Mouse (Mus musculus) CH12.LX (cell line): ENCODE measurements around the gene Speg. TPM values are rescaled to one million over a fixed set of nuclear protein-coding genes. Genes with fewer than 3 reads are reported as not detected.

Experiments used
- DNase-seq: peaks from one replicate; pipeline ENCODE4 v3.0.0-alpha.2; 2013; ENCODE audit errors: extremely low read depth
- H3K27ac ChIP-seq: 2 replicates; pipeline ENCODE4 v1.5.1; 2012; ENCODE audit warnings: low read depth, mild to moderate bottlenecking, control low read depth, moderate library complexity; ENCODE audit not compliant: insufficient read depth
- H3K27me3 ChIP-seq: replicated peaks from 2 replicates; pipeline ENCODE3; 2012; ENCODE audit warnings: inconsistent platforms
- H3K36me3 ChIP-seq, 2 experiments: replicated peaks in 1 of 2; 2 replicates each; pipeline versions ENCODE3 to v1.6.1; 2012; ENCODE audit warnings: inconsistent platforms in 1 of 2, low read length in 1 of 2, mild to moderate bottlenecking in 1 of 2, mixed read lengths in 1 of 2, moderate library complexity in 1 of 2; ENCODE audit not compliant: control insufficient read depth in 1 of 2, insufficient read depth in 1 of 2
- H3K4me1 ChIP-seq, 2 experiments: 2 replicates each; pipeline ENCODE4 v1.6.1; 2012; ENCODE audit warnings: inconsistent platforms in 1 of 2, moderate library complexity in 1 of 2; ENCODE audit not compliant: insufficient read depth in 2 of 2, control insufficient read depth in 1 of 2
- H3K4me2 ChIP-seq: 2 replicates; pipeline ENCODE4 v1.6.1; 2012; ENCODE audit warnings: low read depth, mild to moderate bottlenecking, control low read depth; ENCODE audit not compliant: poor library complexity, insufficient read depth, severe bottlenecking
- H3K4me3 ChIP-seq, 3 experiments: fragments of 150-350 bp in 1 of 3; sonication (generic) in 1 of 3; replicated peaks in 1 of 3; 2 replicates each; pipeline versions ENCODE3 to v1.5.1; 2011 to 2012; ENCODE audit warnings: low read depth in 2 of 3, low read length in 2 of 3, mild to moderate bottlenecking in 2 of 3, moderate library complexity in 2 of 3, control low read depth in 1 of 3, improper control_type of control experiment in 1 of 3, inconsistent platforms in 1 of 3, mixed read lengths in 1 of 3; ENCODE audit not compliant: poor library complexity in 1 of 3
- H3K79me2 ChIP-seq: replicated peaks from 2 replicates; pipeline ENCODE4 v1.6.1; 2012; ENCODE audit warnings: mild to moderate bottlenecking, moderate library complexity; ENCODE audit not compliant: control insufficient read depth, poor library complexity, insufficient read depth, severe bottlenecking; ENCODE audit errors: extremely low read depth
- H3K9ac ChIP-seq: 2 replicates; pipeline ENCODE4 v1.6.1; 2012; ENCODE audit warnings: low read depth, mild to moderate bottlenecking, control low read depth, moderate library complexity; ENCODE audit not compliant: insufficient read depth
- H3K9me3 ChIP-seq: replicated peaks from 2 replicates; pipeline ENCODE3; 2012; ENCODE audit warnings: low read length, inconsistent platforms, mixed read lengths
- CHD1 ChIP-seq: IDR thresholded peaks from 2 replicates; pipeline ENCODE4 v1.6.1; 2012; ENCODE audit warnings: low read depth, low read length, improper control_type of control experiment, inconsistent platforms
- CHD2 ChIP-seq: IDR thresholded peaks from 2 replicates; pipeline ENCODE4 v1.6.1; 2011; ENCODE audit warnings: low read length, improper control_type of control experiment
- CTCF ChIP-seq, 2 experiments: IDR thresholded peaks in 1 of 2; conservative IDR thresholded peaks in 1 of 2; 2 replicates each; pipeline ENCODE4 v1.5.1; 2011 to 2012; ENCODE audit warnings: low read depth in 2 of 2, low read length in 2 of 2, improper control_type of control experiment in 1 of 2, inconsistent platforms in 1 of 2, mild to moderate bottlenecking in 1 of 2, moderate library complexity in 1 of 2
- E2F4 ChIP-seq: IDR thresholded peaks from 2 replicates; pipeline ENCODE4 v1.6.1; 2011; ENCODE audit warnings: low read depth, low read length, improper control_type of control experiment; ENCODE audit not compliant: insufficient replicate concordance
- ELF1 ChIP-seq: IDR thresholded peaks from 2 replicates; pipeline ENCODE4 v1.6.1; 2014; ENCODE audit warnings: low read depth, mild to moderate bottlenecking, inconsistent platforms, low read length, improper control_type of control experiment
- EP300 ChIP-seq: IDR thresholded peaks from 2 replicates; pipeline ENCODE4 v1.6.1; 2011; ENCODE audit warnings: low read length, improper control_type of control experiment
- ETS1 ChIP-seq: conservative IDR thresholded peaks from 2 replicates; pipeline ENCODE4 v1.6.1; 2012; ENCODE audit warnings: low read depth, mild to moderate bottlenecking, inconsistent platforms, low read length, improper control_type of control experiment, moderate library complexity
- GABPA ChIP-seq: IDR thresholded peaks from 2 replicates; pipeline ENCODE4 v1.6.1; 2012; ENCODE audit warnings: low read depth, low read length, improper control_type of control experiment, inconsistent platforms; ENCODE audit not compliant: insufficient replicate concordance
- HCFC1 ChIP-seq: IDR thresholded peaks from 2 replicates; pipeline ENCODE4 v1.6.1; 2012; ENCODE audit warnings: low read depth, mild to moderate bottlenecking, inconsistent platforms, low read length, improper control_type of control experiment
- IRF4 ChIP-seq: IDR thresholded peaks from 2 replicates; pipeline ENCODE4 v1.6.1; 2014; ENCODE audit warnings: low read depth, mild to moderate bottlenecking, inconsistent platforms, low read length, improper control_type of control experiment
- JUND ChIP-seq: conservative IDR thresholded peaks from 2 replicates; pipeline ENCODE4 v1.6.1; 2011; ENCODE audit warnings: low read depth, low read length, improper control_type of control experiment
- KAT2A ChIP-seq: IDR thresholded peaks from 2 replicates; pipeline ENCODE4 v1.6.1; 2012; ENCODE audit warnings: low read length, improper control_type of control experiment, inconsistent platforms; ENCODE audit not compliant: insufficient replicate concordance
- MAX ChIP-seq: IDR thresholded peaks from 2 replicates; pipeline ENCODE4 v1.6.1; 2011; ENCODE audit warnings: low read length, improper control_type of control experiment
- MEF2A ChIP-seq: IDR thresholded peaks from 2 replicates; pipeline ENCODE4 v1.6.1; 2014; ENCODE audit warnings: low read depth, mild to moderate bottlenecking, inconsistent platforms, low read length, improper control_type of control experiment, borderline replicate concordance
- NRF1 ChIP-seq: IDR thresholded peaks from 2 replicates; pipeline ENCODE4 v1.6.1; 2014; ENCODE audit warnings: low read depth, mild to moderate bottlenecking, inconsistent platforms, low read length, improper control_type of control experiment, moderate library complexity
- POLR2AphosphoS2 ChIP-seq: IDR thresholded peaks from 2 replicates; pipeline ENCODE4 v1.6.1; 2011; ENCODE audit warnings: low read depth, low read length, improper control_type of control experiment
- RAD21 ChIP-seq: IDR thresholded peaks from 2 replicates; pipeline ENCODE4 v1.6.1; 2011; ENCODE audit warnings: low read depth, mild to moderate bottlenecking, low read length, improper control_type of control experiment, moderate library complexity
- RCOR1 ChIP-seq: conservative IDR thresholded peaks from 2 replicates; pipeline ENCODE4 v1.6.1; 2012; ENCODE audit warnings: low read depth, mild to moderate bottlenecking, inconsistent platforms, low read length, improper control_type of control experiment
- SMC3 ChIP-seq: IDR thresholded peaks from 2 replicates; pipeline ENCODE4 v1.6.1; 2011; ENCODE audit warnings: low read depth, low read length, improper control_type of control experiment
- TBP ChIP-seq: conservative IDR thresholded peaks from 2 replicates; pipeline ENCODE4 v1.6.1; 2011; ENCODE audit warnings: low read depth, low read length, improper control_type of control experiment
- UBTF ChIP-seq: IDR thresholded peaks from 2 replicates; pipeline ENCODE4 v1.6.1; 2012; ENCODE audit warnings: low read depth, mild to moderate bottlenecking, inconsistent platforms, low read length, improper control_type of control experiment, moderate library complexity
- ZC3H11A ChIP-seq: IDR thresholded peaks from 2 replicates; pipeline ENCODE4 v1.6.1; 2012; ENCODE audit warnings: low read depth, mild to moderate bottlenecking, inconsistent platforms, low read length, improper control_type of control experiment
- ZMIZ1 ChIP-seq: IDR thresholded peaks from 2 replicates; pipeline ENCODE4 v1.6.1; 2012; ENCODE audit warnings: low read depth, mild to moderate bottlenecking, inconsistent platforms, low read length, improper control_type of control experiment
- ZNF384 ChIP-seq: IDR thresholded peaks from 2 replicates; pipeline ENCODE4 v1.6.1; 2012; ENCODE audit warnings: low read depth, low read length, improper control_type of control experiment, inconsistent platforms
- dilution Hi-C: fragments of 300-500 bp; cut with MboI; formaldehyde crosslinking; loops from 2 replicates; pipeline ENCODE4 v1.14.3; 2020; ENCODE audit warnings: low sequenced_read_pairs; ENCODE audit not compliant: extremely low pct_unique_long_range_greater_than_20kb, extremely low pct_ligation_motif_present
- in situ Hi-C: fragments of 300-500 bp; cut with MboI; formaldehyde crosslinking; loops from 3 replicates; pipeline ENCODE4 v1.14.3; 2019; ENCODE audit warnings: low sequenced_read_pairs, low pct_ligation_motif_present, low pct_unique_long_range_greater_than_20kb, mixed read lengths
- polyA plus RNA-seq: library from polyadenylated mRNA; unstranded; fragments of >175 nt; gene quantifications from 2 replicates; pipeline ENCODE4 v1.2.1, GENCODE M21; 2012; ENCODE audit warnings: low read depth; ENCODE audit not compliant: insufficient read length
- total RNA-seq, 2 experiments: library from RNA; depleted of rRNA; stranded (reverse); fragments of 300-350 nt in 1 of 2; fragments of >200 nt in 1 of 2; gene quantifications; 2 replicates each; pipeline ENCODE4 v1.2.3; 2012 to 2014

Gene Speg
- total and polyA plus RNA-seq, 3 experiments, result 13.1 to 30.7 (median 18.8) TPM

- in situ Hi-C loops, result no loop called here
- Histone ChIP-seq H3K4me3 (no peak overlapping the region), H3K4me1 (peaks cover 18 to 32% of the 10 kb centered on the region in 2 experiments), H3K36me3 (peaks cover 0 to 2% of the 10 kb centered on the region in 2 experiments), H3K9me3 (no peaks in the 10 kb centered on the region), H3K27me3 (peaks cover 76% of the 10 kb centered on the region)
- dilution Hi-C loops, result no loop called here
- DNase-seq, result no peak
- TF ChIP-seq POLR2AphosphoS2 (no peak), EP300 (no peak), KAT2A (no peak), IRF4 (no peak), CHD2 (no peak), MAX (no peak), NRF1 (no peak), ELF1 (no peak), RAD21 (no peak), HCFC1 (no peak), GABPA (no peak), E2F4 (no peak), CTCF (conservative IDR thresholded peaks at IDR 0.05 in 1 of 2, IDR thresholded peaks at IDR 0.05 in 1 of 2; ENCODE audit: low read depth in 2 of 2, low read length in 2 of 2) (no peak), UBTF (no peak)
- TF ChIP-seq, all 38 proteins: peak for 0
- Histone ChIP-seq H3K9ac (no peak overlapping the region), H3K27ac (no peak overlapping the region), H3K79me2 (no peaks in the 10 kb centered on the region), H3K4me2 (no peak overlapping the region)
These were observed 73.8 kb downstream of the Speg start for GRCm38 (mm10) chr1:75448937-75449336.

- Histone ChIP-seq H3K4me1 (peaks cover 18 to 32% of the 10 kb centered on the region in 2 experiments), H3K27me3 (peaks cover 81% of the 10 kb centered on the region), H3K79me2 (no peaks in the 10 kb centered on the region), H3K9ac (no peak overlapping the region), H3K36me3 (no peaks in the 10 kb centered on the region), H3K4me2 (no peak overlapping the region), H3K27ac (no peak overlapping the region), H3K4me3 (no peak overlapping the region), H3K9me3 (no peaks in the 10 kb centered on the region)
- dilution Hi-C loops, result no loop called here
- no peak for DNase-seq
- in situ Hi-C loops, result loop anchor here (25.0 kb wide), 1 partner anchor 512 kb away; the partner anchor contains the start of gene Cfap65
- no peak for TF ChIP-seq IRF4
- TF ChIP-seq ZNF384, result no peak
- no peak for TF ChIP-seq CHD1
- TF ChIP-seq ETS1, result no peak
- TF ChIP-seq EP300, result no peak
- TF ChIP-seq TBP, result no peak
- no peak for TF ChIP-seq HCFC1
- TF ChIP-seq GABPA, result no peak
- TF ChIP-seq ELF1, result no peak
- no peak for TF ChIP-seq ZMIZ1
- no peak for TF ChIP-seq NRF1
- TF ChIP-seq MEF2A, result no peak
- no peak for TF ChIP-seq JUND
- no peak for TF ChIP-seq ZC3H11A
- TF ChIP-seq SMC3, result no peak
- TF ChIP-seq RCOR1, result no peak
- no peak for TF ChIP-seq CHD2
These were observed 74.5 kb downstream of the Speg start for GRCm38 (mm10) chr1:75449377-75450135.
